Mouse (Mus musculus): Measurements from ENCODE around the gene Muc5b.
"Not testable (repeated sequence)": the region's sequence is repeated elsewhere in the genome, so short reads cannot be mapped to it uniquely, and the experiment has no call there.

Gene Muc5b

GRCm38 (mm10) chr7:141838779-141839178 lies at the start of gene Muc5b:
Muc5b (plus strand) TSS chr7:141839070.
- no peak for DNase-seq

GRCm38 (mm10) chr7:141794251-141794650 lies 44.6 kb upstream of the Muc5b start:
- DNase-seq: no peak

DNA sequence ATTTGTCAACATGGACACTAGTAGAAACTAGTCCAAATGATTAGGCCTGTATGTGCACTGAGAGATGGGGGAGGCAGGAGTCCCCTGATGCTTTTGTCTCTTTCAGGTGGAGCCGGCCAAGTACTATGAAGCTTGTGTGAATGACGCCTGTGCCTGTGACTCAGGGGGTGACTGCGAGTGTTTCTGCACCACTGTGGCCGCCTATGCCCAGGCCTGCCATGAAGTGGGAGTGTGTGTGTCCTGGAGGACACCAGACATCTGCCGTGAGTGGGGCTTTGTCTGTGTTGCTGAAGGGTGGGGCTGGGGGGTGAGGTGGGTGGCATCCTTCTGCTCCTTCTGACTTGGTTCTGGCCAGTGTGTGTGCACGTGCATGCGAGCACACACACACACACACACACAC lies 35.7 kb upstream of the Muc5b start:
- DNase-seq: no peak

DNA sequence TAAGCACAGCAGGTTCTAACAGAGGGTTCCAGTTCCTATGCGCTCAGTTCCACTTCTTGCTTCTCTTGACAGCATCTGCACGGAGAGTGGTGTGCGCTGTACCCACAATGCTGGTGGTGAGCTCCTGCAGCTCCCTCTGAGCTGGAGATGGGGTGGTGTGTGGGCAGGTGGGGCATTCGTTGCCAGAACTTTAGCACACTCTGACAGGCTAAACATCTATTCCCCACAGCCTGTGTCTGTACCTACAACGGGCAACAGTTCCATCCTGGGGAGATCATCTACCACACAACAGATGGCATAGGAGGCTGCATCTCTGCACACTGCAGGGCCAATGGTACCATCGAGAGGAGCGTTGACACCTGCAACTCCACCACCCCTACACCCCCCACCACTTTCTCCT lies 33.5 kb upstream of the Muc5b start:
- no peak for DNase-seq

GRCm38 (mm10) chr7:141807823-141808222 lies 31.0 kb upstream of the Muc5b start:
- DNase-seq: not testable (repeated sequence)

- DNase-seq: not testable (repeated sequence)
These were observed 28.9 kb upstream of the Muc5b start for GRCm38 (mm10) chr7:141809933-141810332.

DNA sequence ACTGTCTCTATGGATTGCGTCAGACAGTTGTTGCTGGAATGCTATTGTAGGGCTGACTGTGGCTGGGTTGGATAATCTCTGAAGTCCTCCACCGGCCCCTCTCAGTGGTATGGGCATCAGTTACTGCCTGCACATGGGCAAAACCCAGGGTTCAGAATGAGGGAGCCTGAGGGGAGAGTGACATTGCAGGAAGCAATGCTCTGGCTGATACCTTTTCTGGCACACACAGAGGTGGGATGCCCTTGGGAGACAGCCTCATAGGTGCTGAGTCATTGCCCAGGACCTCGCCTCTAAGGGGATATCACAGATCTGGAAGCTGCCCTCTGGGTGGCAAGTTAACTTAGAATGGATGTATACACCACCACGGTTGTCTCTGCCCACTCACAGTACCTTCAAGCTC lies 25.5 kb upstream of the Muc5b start:
- DNase-seq: no peak

DNA sequence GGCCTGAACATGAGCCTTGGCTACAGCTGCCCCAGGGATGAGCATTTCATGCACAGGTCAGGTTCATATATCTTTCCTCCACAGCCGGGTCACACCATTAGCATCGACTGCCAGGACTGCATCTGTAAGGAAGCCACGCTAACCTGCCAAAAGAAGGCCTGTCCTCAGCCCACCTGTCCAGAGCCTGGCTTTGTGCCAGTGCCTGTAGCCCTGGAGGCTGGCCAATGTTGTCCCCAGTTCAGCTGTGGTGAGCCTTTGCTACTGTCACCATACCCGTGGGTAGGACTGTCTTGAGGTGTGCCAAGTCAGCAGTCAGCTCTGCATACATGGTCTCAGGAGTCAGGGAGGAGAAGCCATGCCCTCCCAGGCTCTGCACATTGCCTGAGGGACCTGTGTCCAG lies 23.5 kb upstream of the Muc5b start:
- DNase-seq: peak in 1 of 2 experiments; percentile 27

DNA sequence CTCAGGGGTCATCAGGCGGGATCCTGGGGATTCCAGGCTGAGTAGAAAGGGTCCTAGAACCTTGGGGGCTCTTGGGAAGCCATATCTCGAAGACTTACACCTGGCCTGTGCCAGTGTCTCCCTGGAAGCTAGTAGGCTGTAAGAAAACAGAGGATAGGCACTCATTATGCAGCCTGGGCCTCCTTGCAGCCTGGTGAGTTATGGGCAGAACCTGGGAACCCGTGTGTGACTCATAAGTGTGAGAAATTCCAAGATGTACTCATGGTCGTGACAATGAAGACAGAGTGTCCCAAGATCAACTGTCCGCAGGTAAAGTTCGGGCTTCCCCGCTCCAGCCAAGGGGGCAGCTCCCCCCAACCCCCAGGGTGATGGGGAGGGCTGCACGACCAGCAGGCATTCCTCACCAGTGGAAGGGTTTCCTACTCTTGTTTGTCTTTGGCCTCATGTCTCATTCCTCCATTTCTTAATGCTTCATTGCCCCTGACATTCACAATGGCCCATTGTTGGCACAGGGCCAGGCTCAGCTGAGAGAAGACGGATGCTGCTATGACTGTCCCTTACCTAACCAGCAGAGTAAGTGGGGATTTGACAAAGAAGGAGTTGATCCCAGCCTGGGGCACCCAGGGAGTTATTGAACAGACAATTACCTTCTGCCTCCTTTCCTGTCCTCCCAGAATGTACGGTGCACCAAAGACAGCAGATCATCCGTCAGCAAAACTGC lies 21.4 kb upstream of the Muc5b start:
- peak; percentile 29 to 41 for DNase-seq

- peak in 1 of 2 experiments; percentile 11 for DNase-seq
These were observed 20.6 kb upstream of the Muc5b start for GRCm38 (mm10) chr7:141818267-141818666.

- DNase-seq: no peak
These were observed 16.1 kb upstream of the Muc5b start for GRCm38 (mm10) chr7:141822582-141823261.

GRCm38 (mm10) chr7:141823699-141824098 lies 15.2 kb upstream of the Muc5b start:
- DNase-seq: no peak

DNA sequence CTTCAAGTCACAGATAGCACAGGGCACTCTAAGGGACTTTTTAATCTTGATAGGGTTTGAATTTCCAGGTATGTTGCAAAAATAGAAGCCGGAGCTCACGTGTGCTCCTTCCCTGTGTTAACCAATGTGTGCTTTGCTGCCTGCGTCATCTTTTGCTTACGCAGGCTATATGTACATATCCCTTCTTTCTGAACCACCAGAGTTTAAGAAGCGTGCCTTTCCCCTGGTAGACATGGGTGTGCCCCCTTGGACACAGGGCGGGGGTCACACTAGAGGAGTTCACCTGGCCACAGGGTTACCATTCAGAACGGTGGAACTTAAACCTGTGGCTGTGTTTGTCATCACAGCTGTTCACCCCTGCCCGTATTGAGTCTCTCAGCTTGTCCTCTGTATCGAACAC lies 14.5 kb upstream of the Muc5b start:
- no peak for DNase-seq

DNA sequence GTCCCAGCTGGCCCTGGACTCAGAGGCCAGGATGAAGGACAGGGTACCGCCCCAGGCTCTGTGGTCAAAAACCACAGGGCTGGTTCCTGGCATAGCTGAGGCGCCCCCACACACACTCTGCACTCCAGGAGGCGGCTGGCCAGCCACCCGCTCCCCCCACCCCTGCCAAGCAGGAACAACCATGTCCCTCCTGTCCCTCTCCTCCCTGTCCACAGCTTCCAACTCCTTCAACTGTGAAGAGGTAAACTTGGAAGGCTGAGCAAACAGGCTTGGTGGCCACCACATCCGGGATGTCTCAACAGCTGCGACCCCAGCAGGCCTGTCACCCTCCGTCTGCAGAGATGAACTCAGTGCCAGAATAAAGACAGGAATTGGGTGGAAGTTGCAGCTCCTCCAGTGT lies 2.9 kb upstream of the Muc5b start:
- no peak for DNase-seq

GRCm38 (mm10) chr7:141836423-141836822 lies 2.4 kb upstream of the Muc5b start:
- no peak for DNase-seq

GRCm38 (mm10) chr7:141840354-141840753 lies 1.5 kb downstream of the Muc5b start:
- no peak for DNase-seq

DNA sequence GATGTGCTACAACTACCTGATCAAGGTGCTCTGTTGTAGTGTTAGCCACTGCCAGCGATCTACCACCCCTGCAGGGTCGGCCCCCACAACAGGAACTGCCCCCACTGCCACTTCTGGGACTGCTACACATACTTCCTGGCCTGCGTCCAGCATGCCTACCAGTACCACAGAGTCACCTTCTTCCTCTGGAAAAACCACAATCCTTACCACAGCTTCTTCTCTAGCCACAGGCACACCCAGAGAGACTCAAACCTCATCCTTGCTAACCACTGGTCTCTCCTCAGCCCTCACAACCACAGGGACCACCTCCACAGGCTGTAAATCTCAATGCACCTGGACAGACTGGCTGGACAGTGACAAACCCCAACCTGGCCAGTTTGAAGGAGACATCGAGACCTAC lies 22.2 kb downstream of the Muc5b start:
- no peak for DNase-seq

DNA sequence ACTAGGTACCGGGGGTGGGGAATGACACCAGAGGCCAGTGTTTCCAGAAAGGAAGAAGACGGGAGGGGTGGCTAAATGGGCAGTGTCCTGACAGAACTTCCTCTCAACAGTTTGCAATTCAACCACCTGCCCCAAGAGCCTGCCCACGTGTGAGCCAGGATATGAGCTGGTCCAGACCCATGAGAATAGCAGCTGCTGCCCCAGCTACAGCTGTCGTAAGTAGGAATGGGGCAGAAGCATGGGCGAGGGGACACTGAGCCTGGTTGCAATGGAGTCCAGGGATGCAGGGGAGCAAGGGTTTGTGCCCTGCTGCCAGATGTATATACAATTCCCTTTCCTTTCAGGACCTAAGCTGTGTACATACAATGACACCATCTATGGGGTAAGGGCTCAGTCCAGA lies 30.8 kb downstream of the Muc5b start:
- DNase-seq: no peak

DNA sequence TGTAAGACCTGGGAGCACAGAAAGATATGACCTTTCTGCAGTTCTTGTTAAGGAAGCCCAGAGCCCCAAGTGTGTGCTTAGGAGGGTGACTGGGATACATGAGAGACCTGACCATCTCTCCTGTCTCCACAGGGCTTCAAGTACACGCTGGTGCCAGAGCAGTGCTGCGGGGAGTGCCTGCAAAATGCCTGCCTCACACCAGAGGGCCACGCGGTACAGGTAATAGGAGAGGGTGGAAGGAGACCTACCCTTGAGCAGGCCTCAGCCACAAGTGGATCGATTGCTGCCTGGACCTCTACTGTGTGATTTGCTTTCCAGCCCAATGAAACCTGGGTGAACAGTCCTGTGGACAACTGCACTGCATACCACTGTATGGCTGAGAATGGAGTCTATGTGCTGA lies 31.7 kb downstream of the Muc5b start:
- DNase-seq: no peak

DNA sequence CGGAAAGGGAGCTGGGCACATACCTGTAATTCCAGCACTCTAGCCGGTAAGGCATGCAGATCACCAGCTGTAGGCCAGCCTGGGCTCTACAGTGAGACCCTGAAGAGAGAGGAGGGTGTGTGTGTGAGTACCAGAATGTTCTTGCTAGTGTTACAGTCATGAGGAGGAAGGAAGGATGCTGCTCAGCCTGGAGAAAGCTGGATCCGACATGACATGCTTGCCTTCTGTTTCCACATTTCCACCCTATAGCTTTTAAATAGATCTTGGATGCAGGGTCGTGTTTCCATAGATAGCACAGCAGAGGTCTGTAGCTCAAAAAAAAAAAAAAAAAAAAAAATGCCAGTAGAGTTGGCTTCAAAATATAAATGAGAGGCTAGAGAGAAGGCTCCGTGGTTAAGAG lies 36.0 kb downstream of the Muc5b start:
- DNase-seq: no peak

DNA sequence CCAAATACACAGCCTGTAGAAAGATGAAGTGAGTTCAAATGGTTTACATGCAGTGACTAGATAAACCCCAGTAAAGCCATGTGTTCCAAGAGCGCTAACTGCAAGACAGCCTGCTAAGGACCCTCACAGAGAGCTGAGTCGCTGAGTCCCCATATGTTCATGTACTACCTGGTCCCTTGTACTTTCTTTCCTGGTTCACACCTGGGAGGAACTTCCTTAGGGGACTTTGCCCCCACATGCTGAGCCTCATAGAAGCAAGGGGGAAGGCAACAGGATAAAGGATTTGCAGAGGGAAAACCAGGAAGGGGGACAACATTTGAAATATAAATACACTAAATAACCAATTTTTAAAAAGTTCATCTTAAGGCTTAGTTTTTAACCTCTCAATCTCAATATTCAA lies 39.9 kb downstream of the Muc5b start:
- DNase-seq: no peak

DNA sequence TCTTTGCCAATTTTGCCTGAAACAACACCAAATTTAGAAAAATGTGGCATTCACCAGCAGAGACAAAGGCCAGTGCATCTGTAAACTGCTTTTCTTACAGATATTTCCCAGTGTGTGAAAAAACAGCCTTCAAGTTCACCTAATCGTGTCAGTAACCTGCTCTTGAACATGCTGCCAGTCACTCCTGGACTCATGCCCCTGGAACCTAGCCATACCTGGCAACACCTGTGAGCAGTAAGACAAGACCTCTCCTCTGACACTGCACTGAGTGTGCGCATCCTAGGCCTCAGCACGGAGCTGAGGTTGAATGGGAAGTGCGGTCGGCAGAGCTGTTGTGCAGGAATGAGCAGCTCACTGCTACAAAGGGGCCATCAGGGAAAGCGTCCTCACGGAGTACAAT lies 53.3 kb downstream of the Muc5b start:
- peak; percentile 49 to 57 for DNase-seq

DNA sequence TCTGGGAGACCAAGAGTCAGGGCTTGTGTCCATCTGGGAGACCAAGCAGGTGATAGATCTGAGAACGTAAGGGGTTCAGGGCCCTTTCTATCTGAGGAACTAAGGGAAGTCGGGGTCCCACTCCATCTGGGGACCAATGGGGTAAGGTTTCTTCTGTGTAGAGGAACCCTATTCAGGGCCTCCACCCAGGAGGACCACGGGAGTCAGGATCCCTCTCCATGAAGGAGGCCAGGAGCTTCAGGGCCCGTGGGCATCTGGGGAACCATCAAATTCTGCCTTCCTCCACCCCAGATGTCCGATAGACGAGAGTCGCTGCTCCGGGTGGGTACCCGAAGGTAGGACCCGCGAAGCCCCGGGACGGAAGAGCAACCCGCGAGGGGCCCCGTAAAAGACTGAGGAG lies 63.0 kb downstream of the Muc5b start:
- DNase-seq: no peak

- peak; percentile 99 to 100 for DNase-seq
These were observed 63.4 kb downstream of the Muc5b start for GRCm38 (mm10) chr7:141902269-141902729.

- no peak for DNase-seq
These were observed 63.9 kb downstream of the Muc5b start for GRCm38 (mm10) chr7:141902791-141903190.
